Mouse (Mus musculus) C2C12 (cell line): ENCODE results near the gene Ankdd1b.

Source experiments
- CEBPB ChIP-seq: IDR thresholded peaks from one replicate; pipeline ENCODE4 v1.6.1; 2011; ENCODE audit warnings: low read depth, mild to moderate bottlenecking, control low read depth, moderate library complexity
- CTCF ChIP-seq: IDR thresholded peaks from one replicate; pipeline ENCODE4 v1.5.1; 2011; ENCODE audit not compliant: control insufficient read depth, insufficient read depth, insufficient read length
- FOSL1 ChIP-seq: IDR thresholded peaks from one replicate; pipeline ENCODE4 v1.8.0; 2011; ENCODE audit warnings: mild to moderate bottlenecking, low read length; ENCODE audit not compliant: poor library complexity, insufficient read depth, severe bottlenecking
- MYOG ChIP-seq: IDR thresholded peaks from one replicate; pipeline ENCODE4 v1.6.1; 2011; ENCODE audit not compliant: control insufficient read depth, insufficient read length; ENCODE audit errors: extremely low read depth

- TF ChIP-seq CTCF (no peak), MYOG (no peak), CEBPB (no peak), FOSL1 (no peak)
These were observed 62.2 kb downstream of the Ankdd1b start for GRCm38 (mm10) chr13:96408786-96409185.
